Mouse (Mus musculus) G1E (cell line): ENCODE measurements around the gene P4ha1.

ENCODE experiments used
- CTCF ChIP-seq: IDR thresholded peaks from 2 replicates; pipeline ENCODE4 v1.5.1; 2012; ENCODE audit warnings: low read depth, low read length, inconsistent platforms, mixed read lengths
- GATA1 ChIP-seq: IDR thresholded peaks from 2 replicates; pipeline ENCODE4 v1.6.1; 2012; ENCODE audit warnings: borderline replicate concordance, low read length, inconsistent platforms, mixed read lengths
- GATA2 ChIP-seq: IDR thresholded peaks from 2 replicates; pipeline ENCODE4 v1.6.1; 2012; ENCODE audit warnings: low read depth, low read length, inconsistent platforms, borderline replicate concordance
- TAL1 ChIP-seq: conservative IDR thresholded peaks from 2 replicates; pipeline ENCODE4 v1.6.1; 2012; ENCODE audit warnings: low read depth, low read length, inconsistent platforms, mixed read lengths

DNA sequence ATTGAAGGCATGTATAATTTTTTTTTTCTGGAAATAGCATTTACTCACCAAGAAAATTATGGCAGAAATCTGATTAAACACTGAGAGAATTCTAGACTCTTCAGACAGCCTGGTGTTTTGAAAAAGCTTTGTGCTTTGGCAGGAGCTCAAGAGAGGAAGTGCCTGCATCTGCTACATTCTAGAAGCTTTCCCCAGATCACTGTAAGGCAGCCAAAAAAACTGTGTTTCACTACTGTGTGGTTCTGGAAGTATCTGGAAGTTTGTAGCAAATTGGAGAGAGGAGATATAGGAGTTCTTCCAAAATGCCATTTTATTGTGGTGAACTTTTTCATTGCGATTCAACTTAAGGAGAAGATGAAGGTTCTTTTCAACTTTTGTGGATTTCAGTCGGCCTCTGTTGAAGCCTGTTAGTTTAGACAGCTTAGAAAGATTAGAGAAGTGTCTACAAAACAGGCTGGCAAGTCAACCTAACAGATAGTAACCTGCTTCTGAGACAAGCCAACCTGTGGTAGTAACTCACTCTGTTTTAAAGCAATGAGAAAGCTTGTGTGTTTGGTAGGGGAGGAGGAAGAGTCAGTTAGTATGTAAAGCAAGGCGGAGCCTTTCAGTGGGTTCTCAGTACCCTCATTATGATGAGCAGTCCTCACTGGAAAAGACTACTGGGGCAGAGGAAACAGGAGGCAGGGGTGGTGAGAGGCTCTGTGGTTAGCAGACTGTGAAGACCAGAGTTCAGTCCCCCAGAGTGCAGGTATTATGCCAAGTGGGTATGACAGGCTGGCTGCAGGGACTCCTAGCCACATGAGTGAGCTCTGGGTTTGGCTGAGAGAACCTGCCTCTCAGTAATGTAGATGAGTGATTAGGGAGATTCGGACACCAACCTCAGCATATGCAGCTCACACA lies 12.1 kb downstream of the P4ha1 start:
- TF ChIP-seq CTCF = no peak
- TF ChIP-seq GATA2 = no peak
- TF ChIP-seq GATA1 = no peak
- TF ChIP-seq TAL1 = no peak
